Comparison of ENCODE assay signal across 9 mouse cellular contexts in genomic region chr6:122562463-122562862, GRCm38 (mm10). TPM values are rescaled to one million over a fixed set of nuclear protein-coding genes. Genes with fewer than 3 reads are reported as not detected.
A peak's percentile ranks its signal among the peaks of the same experiment; 100 is the strongest.
DNase-seq lines count a peak whose midpoint lies in the region; ATAC-seq and TF ChIP-seq lines count a peak whose summit lies in the region.
"Had no signal": no experiment of that assay in that cellular context is flagged by ENCODE, and none has a peak within 500 bp of the region (broad histone marks: within the 10 kb centered on the region; RNA-seq: fewer than 3 reads in every experiment).

No protein-coding gene starts in this region.

- no peak for TF ChIP-seq EP300 in heart, postnatal 0 days (IDR thresholded peaks at IDR 0.05; ENCODE audit: low read depth)

- 3% methylated on average over 6 of the region's 6 CpGs for WGBS in heart, postnatal 0 days
- 3% methylated on average over 6 of the region's 6 CpGs for WGBS in heart, embryonic 10.5 days
- WGBS in midbrain, embryonic 10.5 days: 3% methylated on average over 6 of the region's 6 CpGs

- H3K4me3 ChIP-seq in heart, postnatal 0 days (ENCODE audit: low read depth, low read length): no peak overlapping the region
- no peak overlapping the region for H3K4me3 ChIP-seq in heart, embryonic 10.5 days
- H3K4me3 ChIP-seq in midbrain, embryonic 10.5 days: no peak overlapping the region
- H3K4me3 ChIP-seq: embryonic facial prominence, embryonic 15.5 days had no signal

- no peak overlapping the region for H3K9ac ChIP-seq in heart, postnatal 0 days (replicated peaks; ENCODE audit: low read depth, low read length)
- H3K9ac ChIP-seq: embryonic facial prominence, embryonic 15.5 days had no signal

- peak; percentile 86 for TF ChIP-seq CTCF in heart, postnatal 0 days (IDR thresholded peaks at IDR 0.05; ENCODE audit: low read depth)

- no peak for ATAC-seq in heart, postnatal 0 days (ENCODE audit: insufficient read depth, low read depth)
- peak; percentile 60 to 69 for ATAC-seq in hematopoietic stem cell, adult 5-6 weeks (replicated peaks in 1 of 2; ENCODE audit: insufficient read depth in 1 of 2, low FRiP score in 2 of 2, low TSS enrichment in 1 of 2, low read depth in 1 of 2, poor library complexity in 2 of 2, severe bottlenecking in 2 of 2)

- no peaks in the 10 kb centered on the region for H3K36me3 ChIP-seq in heart, postnatal 0 days (replicated peaks; ENCODE audit: control insufficient read depth, insufficient read depth, low read length)
- H3K36me3 ChIP-seq in heart, embryonic 10.5 days: no peaks in the 10 kb centered on the region
- H3K36me3 ChIP-seq in midbrain, embryonic 10.5 days: no peaks in the 10 kb centered on the region
- H3K36me3 ChIP-seq: embryonic facial prominence, embryonic 15.5 days had no signal

- H3K27me3 ChIP-seq in heart, postnatal 0 days (ENCODE audit: control insufficient read depth, insufficient read depth, low read length): peaks cover 14% of the 10 kb centered on the region
- H3K27me3 ChIP-seq in heart, embryonic 10.5 days (ENCODE audit: insufficient read depth, poor library complexity, severe bottlenecking): peaks cover 24% of the 10 kb centered on the region; the same call in 1 of the 2 replicates
- peaks cover 12% of the 10 kb centered on the region; the same call in 1 of the 2 replicates for H3K27me3 ChIP-seq in midbrain, embryonic 10.5 days (ENCODE audit: low read depth, poor library complexity, severe bottlenecking)

- peak overlapping the region; percentile 14; the same call in 1 of the 2 replicates for H3K4me2 ChIP-seq in heart, postnatal 0 days (ENCODE audit: low read depth, low read length)
- H3K4me2 ChIP-seq: embryonic facial prominence, embryonic 15.5 days had no signal

- H3K4me1 ChIP-seq in heart, postnatal 0 days (ENCODE audit: control insufficient read depth, insufficient read depth): no peaks in the 10 kb centered on the region
- H3K4me1 ChIP-seq in heart, embryonic 10.5 days: no peaks in the 10 kb centered on the region
- H3K4me1 ChIP-seq in midbrain, embryonic 10.5 days: peaks cover 16% of the 10 kb centered on the region

- H3K27ac ChIP-seq in heart, postnatal 0 days (ENCODE audit: low read depth): no peak overlapping the region
- no peak overlapping the region for H3K27ac ChIP-seq in heart, embryonic 10.5 days
- no peak overlapping the region for H3K27ac ChIP-seq in midbrain, embryonic 10.5 days (replicated peaks)
- H3K27ac ChIP-seq: embryonic facial prominence, embryonic 15.5 days had no signal

- H3K9me3 ChIP-seq in heart, postnatal 0 days (replicated peaks; ENCODE audit: control insufficient read depth, low read length): no peaks in the 10 kb centered on the region
- H3K9me3 ChIP-seq in heart, embryonic 10.5 days: no peaks in the 10 kb centered on the region
- H3K9me3 ChIP-seq in midbrain, embryonic 10.5 days (replicated peaks): no peaks in the 10 kb centered on the region
- H3K9me3 ChIP-seq: embryonic facial prominence, embryonic 15.5 days had no signal

- DNase-seq in heart, postnatal 0 days (ENCODE audit: low spot score): peak; percentile 37
- DNase-seq in heart, embryonic 10.5 days (ENCODE audit: low spot score): no peak
- DNase-seq in adrenal gland, adult 2 months: peak; percentile 20
- peak; percentile 60 for DNase-seq in embryo, embryonic 9.5 days (ENCODE audit: extremely low spot score)
- peak; percentile 27 for DNase-seq in left cerebral cortex, adult 11 months (ENCODE audit: low spot score)
- DNase-seq in midbrain, embryonic 10.5 days (ENCODE audit: low spot score): peak; percentile 54
- peak; percentile 23 to 33 for DNase-seq in right cerebral cortex, postnatal 36 days (ENCODE audit: low spot score in 2 of 2)

RNA-seq across cellular contexts. Expression of gene Aicda, which starts 8.9 kb away (rescaled TPM):
- not detected in 2 replicates for total RNA-seq in heart, postnatal 0 days (2014; rRNA removed; ENCODE audit: low replicate concordance)
- polyA plus RNA-seq in heart, postnatal 0 days (2015; fragmentation: Nextera tagmentation; extraction: Ambion mirVana): not detected in 2 replicates
- polyA plus RNA-seq in heart, embryonic 10.5 days (2016; fragmentation: Nextera tagmentation; extraction: Ambion mirVana): not detected in 2 replicates
- not detected for total RNA-seq in adrenal gland, adult 2 months (2021)
- polyA plus RNA-seq in adrenal gland, adult 2 months (2012; rRNA removed): not detected in 2 replicates
- not detected in 2 replicates for total RNA-seq in hematopoietic stem cell, adult 5-6 weeks (2017)
- polyA plus RNA-seq in midbrain, embryonic 10.5 days (2016; fragmentation: Nextera tagmentation; extraction: Ambion mirVana): not detected in 2 replicates
- polyA plus RNA-seq: embryonic facial prominence, embryonic 15.5 days had no signal

RNA-seq across cellular contexts. Expression of gene Apobec1, which starts 39.8 kb away (rescaled TPM):
- 21.0 and 30.9 TPM in 2 replicates for total RNA-seq in heart, postnatal 0 days (2014; rRNA removed; ENCODE audit: low replicate concordance)
- polyA plus RNA-seq in heart, postnatal 0 days (2015; fragmentation: Nextera tagmentation; extraction: Ambion mirVana): 3.9 and 4.2 TPM in 2 replicates
- 0.43 and 0.64 TPM in 2 replicates for polyA plus RNA-seq in heart, embryonic 10.5 days (2016; fragmentation: Nextera tagmentation; extraction: Ambion mirVana)
- 10 to 100 TPM; 11.7 to 13.5 TPM for total RNA-seq in adrenal gland, adult 2 months (2021)
- 13.4 and 15.4 TPM in 2 replicates for polyA plus RNA-seq in adrenal gland, adult 2 months (2012; rRNA removed)
- total RNA-seq in hematopoietic stem cell, adult 5-6 weeks (2017): 12.1 and 17.4 TPM in 2 replicates
- 1.6 and 1.7 TPM in 2 replicates for polyA plus RNA-seq in midbrain, embryonic 10.5 days (2016; fragmentation: Nextera tagmentation; extraction: Ambion mirVana)

RNA-seq across cellular contexts. Expression of gene Gdf3, which starts 47.4 kb away (rescaled TPM):
- total RNA-seq in heart, postnatal 0 days (2014; rRNA removed; ENCODE audit: low replicate concordance): 0.15 TPM in 1 of 2 replicates, not detected in the other
- 0.05 and 0.26 TPM in 2 replicates for polyA plus RNA-seq in heart, postnatal 0 days (2015; fragmentation: Nextera tagmentation; extraction: Ambion mirVana)
- polyA plus RNA-seq in heart, embryonic 10.5 days (2016; fragmentation: Nextera tagmentation; extraction: Ambion mirVana): 0.06 and 1.1 TPM in 2 replicates
- total RNA-seq in adrenal gland, adult 2 months (2021): not detected
- polyA plus RNA-seq in adrenal gland, adult 2 months (2012; rRNA removed): 0.04 and 0.08 TPM in 2 replicates
- 2.2 and 5.4 TPM in 2 replicates for total RNA-seq in hematopoietic stem cell, adult 5-6 weeks (2017)
- 0.06 and 0.09 TPM in 2 replicates for polyA plus RNA-seq in midbrain, embryonic 10.5 days (2016; fragmentation: Nextera tagmentation; extraction: Ambion mirVana)

RNA-seq across cellular contexts. Expression of gene Mfap5, which starts 56.8 kb away (rescaled TPM):
- 31.3 and 39.4 TPM in 2 replicates for total RNA-seq in heart, postnatal 0 days (2014; rRNA removed; ENCODE audit: low replicate concordance)
- 61.1 and 73.5 TPM in 2 replicates for polyA plus RNA-seq in heart, postnatal 0 days (2015; fragmentation: Nextera tagmentation; extraction: Ambion mirVana)
- polyA plus RNA-seq in heart, embryonic 10.5 days (2016; fragmentation: Nextera tagmentation; extraction: Ambion mirVana): 1.6 and 2.3 TPM in 2 replicates
- 10 to 100 TPM; 15.5 to 22.6 TPM for total RNA-seq in adrenal gland, adult 2 months (2021)
- 38.2 and 38.8 TPM in 2 replicates for polyA plus RNA-seq in adrenal gland, adult 2 months (2012; rRNA removed)
- total RNA-seq in hematopoietic stem cell, adult 5-6 weeks (2017): not detected in 2 replicates
- 0.72 and 0.99 TPM in 2 replicates for polyA plus RNA-seq in midbrain, embryonic 10.5 days (2016; fragmentation: Nextera tagmentation; extraction: Ambion mirVana)
